Mouse (Mus musculus): ENCODE measurements around the gene Ppy.

Gene Ppy

DNA sequence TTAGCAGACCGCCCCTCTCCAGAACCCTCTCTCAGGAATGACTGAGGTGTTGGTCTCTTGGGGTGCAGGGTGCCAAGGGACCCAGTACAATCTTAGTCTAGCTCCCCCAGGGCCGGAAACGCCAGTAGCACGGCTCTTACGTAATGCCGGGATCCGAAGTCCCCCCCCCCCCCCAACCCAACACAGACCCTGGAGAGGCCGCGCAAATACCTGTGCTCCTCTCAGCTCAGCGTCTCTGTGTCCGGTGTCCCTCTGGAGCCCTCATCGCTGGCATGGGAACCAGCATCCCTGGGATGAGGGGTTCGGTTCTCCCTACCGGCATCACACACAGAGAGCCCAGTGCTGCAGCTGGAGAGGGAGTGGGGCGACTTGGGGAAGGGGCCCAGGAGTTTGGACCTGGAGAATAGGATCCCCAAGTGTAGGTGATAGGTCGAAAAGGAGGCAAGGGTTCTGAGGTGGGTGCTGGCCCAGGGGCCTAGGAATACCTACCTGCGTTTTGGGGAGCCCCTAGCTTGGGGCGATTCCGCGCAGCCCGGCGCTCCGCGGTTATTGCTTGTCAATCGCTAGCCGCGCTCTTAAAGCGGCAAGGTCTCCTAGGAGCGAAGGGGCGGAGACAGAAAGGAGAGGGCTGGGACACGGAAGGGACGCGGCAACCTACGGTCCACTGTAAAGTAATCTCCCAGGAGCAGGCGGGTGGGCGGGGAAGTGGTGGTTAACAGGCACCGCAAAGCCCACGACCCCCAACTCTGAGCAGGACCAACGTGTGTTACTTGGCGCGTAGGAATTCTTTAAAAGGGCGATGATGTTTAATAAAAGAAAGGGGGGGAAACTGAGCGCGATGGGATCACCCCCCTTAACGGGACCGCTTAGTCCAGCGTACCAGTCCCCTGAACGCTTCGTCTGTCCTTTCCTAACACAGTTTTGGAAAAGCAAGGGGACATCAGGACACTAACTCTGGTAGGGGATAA lies 12.9 kb downstream of the Ppy start, which contains the start of gene Mpp2:
Mpp2 (minus strand) TSS at position 585 of the 968 bp plus-strand sequence.
- DNase-seq (ENCODE audit: low spot score in 2 of 2): peak; percentile 54 to 65

DNA sequence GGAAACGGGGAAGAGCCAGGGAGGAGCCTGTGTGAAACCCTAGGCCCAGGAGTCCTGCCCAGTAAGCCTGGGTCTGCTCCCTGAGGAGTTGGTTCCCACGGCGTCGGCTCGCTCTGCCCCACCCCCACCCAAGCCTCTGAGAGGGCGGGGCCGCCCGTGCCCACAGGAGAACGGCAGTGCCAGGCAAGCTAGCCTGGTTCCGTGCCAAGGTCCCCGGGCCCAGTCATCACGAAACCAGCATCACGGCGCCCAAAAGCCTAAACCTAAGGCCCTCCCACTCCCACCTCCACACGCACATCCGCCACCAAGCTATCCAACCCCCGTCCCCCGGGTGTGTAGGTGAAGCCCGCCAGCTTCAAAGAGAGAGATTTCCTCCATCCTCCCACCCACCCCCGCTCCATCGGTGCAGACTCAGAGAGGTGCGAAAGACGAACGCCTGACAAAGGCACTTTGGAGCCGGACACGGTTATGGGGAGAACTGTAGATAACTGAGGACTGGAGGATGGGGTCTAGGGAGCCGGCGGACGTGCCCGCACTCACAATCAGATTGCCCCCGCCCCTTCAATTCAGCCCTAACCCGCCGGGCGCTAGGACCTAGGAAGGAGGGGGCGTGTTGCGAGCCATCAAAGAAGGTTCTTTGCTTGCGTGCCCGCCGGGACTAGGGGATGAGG lies 13.9 kb downstream of the Ppy start:
- peak; percentile 51 to 58 for DNase-seq (ENCODE audit: low spot score in 2 of 2)

- DNase-seq (ENCODE audit: low spot score in 2 of 2): no peak
Observed at GRCm38 (mm10) chr11:102086331-102086730, 14.8 kb downstream of the Ppy start.

GRCm38 (mm10) chr11:102084159-102084558 lies 17.0 kb downstream of the Ppy start:
- no peak for DNase-seq (ENCODE audit: low spot score in 2 of 2)

GRCm38 (mm10) chr11:102083193-102083592 lies 17.9 kb downstream of the Ppy start:
- no peak for DNase-seq (ENCODE audit: low spot score in 2 of 2)

DNA sequence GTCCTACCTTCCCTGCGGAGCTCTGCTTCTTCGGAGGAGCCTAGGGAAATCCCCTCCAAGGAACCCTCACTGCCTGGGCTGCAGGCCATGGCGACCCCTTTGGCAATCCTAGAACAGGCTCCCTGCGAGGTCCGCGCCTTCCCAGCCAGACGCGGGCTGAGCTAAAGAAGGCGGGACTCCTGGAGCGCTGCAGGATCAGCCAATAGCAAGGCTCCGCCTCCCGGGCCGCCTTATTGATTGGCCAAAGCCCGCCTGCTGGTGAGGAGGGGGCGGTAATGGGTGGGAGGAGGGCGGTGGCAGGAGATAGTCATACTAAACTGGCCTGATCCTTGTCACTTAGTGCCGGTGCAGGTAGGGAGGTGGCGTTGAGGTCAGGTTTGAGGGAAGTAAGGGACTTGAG lies 18.8 kb downstream of the Ppy start:
- DNase-seq (ENCODE audit: low spot score in 2 of 2): peak; percentile 33 to 41

- DNase-seq (ENCODE audit: low spot score in 2 of 2): no peak
Observed at GRCm38 (mm10) chr11:102073722-102074121, 27.4 kb downstream of the Ppy start.

DNA sequence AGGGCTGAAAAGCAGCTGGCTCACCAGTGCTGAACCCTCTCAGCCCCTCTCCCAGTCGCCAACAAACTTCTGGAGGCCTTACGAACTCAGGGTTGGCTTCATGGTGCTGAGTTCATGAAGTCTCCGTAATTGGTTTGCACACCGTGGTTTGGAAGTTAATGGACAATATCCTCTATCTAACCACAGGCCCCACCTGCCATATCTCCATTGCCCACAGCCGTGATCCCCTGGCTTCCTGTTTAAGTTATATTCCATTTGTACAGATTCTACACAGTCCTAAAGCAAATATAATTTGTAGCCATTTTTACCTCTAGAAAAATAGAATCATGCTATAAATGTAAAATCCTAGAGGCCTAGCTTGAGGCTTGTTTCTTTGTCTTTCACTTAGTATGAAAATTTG lies 28.4 kb downstream of the Ppy start:
- DNase-seq (ENCODE audit: low spot score in 2 of 2): no peak

DNA sequence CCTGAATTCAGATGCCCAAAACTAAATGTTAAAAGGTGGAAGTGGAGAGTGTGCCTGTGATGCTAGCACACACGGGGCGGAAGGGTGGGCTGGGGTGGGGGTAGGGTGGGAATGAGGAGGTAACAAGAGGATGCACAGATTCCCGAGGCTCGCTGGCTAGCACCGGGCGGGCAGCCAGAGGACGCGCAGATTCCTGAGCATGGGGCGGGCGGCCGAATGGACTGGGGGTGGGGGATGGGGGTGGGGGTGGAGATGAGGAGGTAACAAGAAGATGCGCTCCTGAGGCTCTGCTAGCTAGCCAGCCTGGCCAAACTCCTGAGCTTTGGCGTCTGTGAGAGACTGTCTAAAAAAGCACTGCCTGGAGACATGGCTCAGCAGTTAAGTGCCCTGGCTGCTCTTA lies 30.7 kb downstream of the Ppy start:
- no peak for DNase-seq (ENCODE audit: low spot score in 2 of 2)

DNA sequence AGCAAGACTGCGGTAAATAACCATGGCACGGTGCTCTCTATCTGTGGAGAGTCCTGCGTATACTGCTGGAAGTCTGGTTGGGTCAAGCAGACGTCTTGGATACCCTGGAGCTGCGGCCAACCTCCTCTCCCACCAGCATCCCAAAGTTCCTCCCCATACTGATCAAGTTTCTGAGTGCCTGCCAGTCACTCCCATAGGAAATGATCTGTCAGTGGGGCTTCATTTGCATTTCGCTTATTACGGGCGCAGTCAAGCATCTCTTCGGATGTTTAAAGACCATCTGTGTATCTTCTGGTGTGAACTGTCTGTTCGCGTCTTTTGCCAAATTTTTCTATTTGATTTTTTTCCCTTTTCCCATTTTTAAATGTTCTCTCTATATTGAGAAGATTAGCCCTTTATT lies 31.5 kb downstream of the Ppy start:
- DNase-seq (ENCODE audit: low spot score in 2 of 2): no peak

GRCm38 (mm10) chr11:102068969-102069368 lies 32.1 kb downstream of the Ppy start:
- no peak for DNase-seq (ENCODE audit: low spot score in 2 of 2)

DNA sequence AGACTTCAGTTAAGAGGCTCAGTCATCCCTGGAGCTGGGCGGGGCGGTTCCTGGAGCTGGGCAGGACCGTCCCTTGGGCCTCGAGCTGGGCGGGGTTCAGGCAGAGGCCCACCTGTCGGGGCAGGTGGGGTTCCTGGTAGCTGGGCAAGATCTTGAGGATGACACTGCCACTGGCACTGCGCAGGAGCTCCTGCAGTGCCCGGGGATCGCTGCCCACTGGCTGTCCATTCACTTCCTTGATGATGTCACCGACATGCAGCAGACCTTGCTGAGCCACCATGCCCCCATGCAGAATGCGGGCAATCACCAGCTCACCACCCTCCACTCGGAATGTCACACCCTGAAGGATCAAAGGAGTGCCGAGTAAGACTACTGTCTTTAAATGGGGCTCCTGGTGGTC lies 38.0 kb downstream of the Ppy start:
- no peak for DNase-seq (ENCODE audit: low spot score in 2 of 2)

DNA sequence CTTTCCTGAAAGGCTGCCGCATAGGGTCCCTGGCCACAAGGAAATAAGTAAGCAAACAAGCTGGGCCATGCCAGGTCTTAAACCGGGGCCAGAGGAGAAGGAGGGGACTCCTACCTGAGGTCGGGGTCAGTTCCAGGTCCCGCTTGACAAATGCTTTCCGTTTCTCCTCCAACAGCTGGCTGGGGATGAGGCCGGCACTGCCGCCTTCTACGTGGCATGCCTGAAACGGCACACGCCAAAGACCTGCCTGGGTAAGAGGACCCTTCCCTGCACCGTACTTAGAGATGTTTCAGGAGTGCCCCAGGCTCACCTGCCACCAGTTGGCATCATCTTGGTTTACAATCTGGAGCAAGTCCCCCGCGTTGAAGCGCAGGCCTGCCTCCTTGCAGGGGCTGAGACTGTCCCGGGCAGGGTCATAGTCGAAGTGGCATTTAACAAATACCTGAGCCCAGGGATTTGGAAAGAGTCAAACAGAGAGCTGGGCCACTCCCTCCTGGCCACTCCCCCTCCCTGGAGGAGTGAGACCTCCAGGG lies 39.1 kb downstream of the Ppy start:
- DNase-seq (ENCODE audit: low spot score in 2 of 2): no peak

GRCm38 (mm10) chr11:102061236-102061940 lies 39.7 kb downstream of the Ppy start:
- DNase-seq (ENCODE audit: low spot score in 2 of 2): peak; percentile 70 to 77

DNA sequence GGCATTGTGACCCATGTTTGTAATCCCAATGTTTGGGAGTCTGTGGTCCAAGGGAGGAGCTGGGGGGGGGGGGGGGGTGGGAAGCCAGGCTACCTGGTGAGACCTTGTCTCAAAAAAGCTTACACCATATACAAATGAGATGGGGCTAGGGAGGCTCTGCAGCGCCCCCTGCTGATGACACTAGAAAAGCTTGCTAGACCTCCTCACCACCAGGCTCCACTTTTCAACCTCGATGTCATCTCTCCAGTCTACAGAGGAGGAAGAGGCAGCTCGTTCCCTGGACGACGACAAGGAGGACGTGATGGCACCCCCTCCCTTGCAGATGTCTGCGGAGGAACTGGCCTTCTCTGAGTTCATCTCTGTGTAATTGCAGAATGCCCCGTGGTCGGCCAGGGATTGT lies 47.3 kb downstream of the Ppy start:
- DNase-seq (ENCODE audit: low spot score in 2 of 2): peak in 1 of 2 experiments; percentile 37

DNA sequence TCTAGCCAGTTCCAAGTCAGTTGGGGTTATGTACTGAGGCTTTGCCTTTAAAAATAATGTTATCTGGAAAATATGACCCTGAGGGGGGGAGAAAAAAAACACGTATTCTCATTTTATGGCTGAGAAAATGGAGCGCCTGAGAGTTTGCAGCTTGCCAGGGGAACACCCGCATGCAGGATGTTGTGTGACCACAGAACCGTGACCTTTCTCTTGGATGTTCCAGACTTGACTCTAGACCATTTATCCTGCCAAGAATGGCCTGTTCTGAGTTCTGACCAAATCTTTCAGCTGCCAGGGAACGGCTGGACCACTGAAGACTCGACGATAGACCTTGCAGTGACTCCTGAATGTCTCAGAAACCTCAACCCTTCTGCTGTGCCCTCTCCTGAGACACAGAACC lies 47.9 kb downstream of the Ppy start:
- DNase-seq (ENCODE audit: low spot score in 2 of 2): peak; percentile 77 to 82

- DNase-seq (ENCODE audit: low spot score in 2 of 2): no peak
Observed at GRCm38 (mm10) chr11:102052697-102053096, 48.4 kb downstream of the Ppy start.

- peak; percentile 77 to 78 for DNase-seq (ENCODE audit: low spot score in 2 of 2)
Observed at GRCm38 (mm10) chr11:102051954-102052353, 49.2 kb downstream of the Ppy start.

- peak; percentile 86 to 91 for DNase-seq (ENCODE audit: low spot score in 2 of 2)
Observed at GRCm38 (mm10) chr11:102051541-102051940, 49.6 kb downstream of the Ppy start.

Data from heart, adult 9 months (tissue).